Comparison of ENCODE assay signal across 9 mouse cellular contexts in genomic region chr5:67842306-67842705, GRCm38 (mm10). TPM values are rescaled to one million over a fixed set of nuclear protein-coding genes. Genes with fewer than 3 reads are reported as not detected.
DNase-seq lines count a peak whose midpoint lies in the region; ATAC-seq and TF ChIP-seq lines count a peak whose summit lies in the region.
"Had no signal": no experiment of that assay in that cellular context is flagged by ENCODE, and none has a peak within 500 bp of the region (broad histone marks: within the 10 kb centered on the region; RNA-seq: fewer than 3 reads in every experiment).

No protein-coding gene starts in this region.

- intact Hi-C loops in left cerebral cortex, adult 2 months (cut with DNase I), result loop anchor here (10.0 kb wide), 1 partner anchor 272 kb away; no protein-coding TSS in a partner anchor
- intact Hi-C loops in left cerebral cortex, postnatal 36 days (cut with DNase I), result loop anchor here (10.0 kb wide), 1 partner anchor 252 kb away; no protein-coding TSS in a partner anchor
- intact Hi-C loops in gastrocnemius, postnatal 36 days (cut with DNase I), result no loop called here

- no peaks in the 10 kb centered on the region for H3K27me3 ChIP-seq in intestine, embryonic 15.5 days (replicated peaks)

- ATAC-seq in intestine, embryonic 15.5 days, result 0 out of 2 replicates have a peak, but pooled peaks have one; percentile 18

- TF ChIP-seq CTCF in left cerebral cortex, adult 2 months (IDR thresholded peaks at IDR 0.05), result no peak; the same call in 1 of the 2 replicates

- H3K27ac ChIP-seq in left cerebral cortex, adult 2 months, result peak overlapping the region; percentile 65; the same call in 1 of the 2 replicates
- H3K27ac ChIP-seq in intestine, embryonic 15.5 days, result 0 out of 2 replicates have a peak overlapping the region, but pooled peaks have one; percentile 8

- H3K9ac ChIP-seq in intestine, embryonic 15.5 days, result no peak overlapping the region

- no peaks in the 10 kb centered on the region for H3K9me3 ChIP-seq in intestine, embryonic 15.5 days

- peaks cover 11% of the 10 kb centered on the region for H3K4me1 ChIP-seq in intestine, embryonic 15.5 days (replicated peaks)

- H3K36me3 ChIP-seq in intestine, embryonic 15.5 days, result no peaks in the 10 kb centered on the region

- H3K4me3 ChIP-seq in left cerebral cortex, adult 2 months, result peak overlapping the region; percentile 22; the same call in 1 of the 2 replicates
- H3K4me3 ChIP-seq in intestine, embryonic 15.5 days (replicated peaks), result no peak overlapping the region

- 40% methylated on average over 6 of the region's 6 CpGs for WGBS in intestine, embryonic 15.5 days

- DNase-seq in left cerebral cortex, adult 2 months (ENCODE audit: extremely low spot score in 1 of 2, low spot score in 2 of 2), result no peak
- DNase-seq in left cerebral cortex, postnatal 36 days (ENCODE audit: low spot score in 2 of 2), result no peak
- DNase-seq in embryo, embryonic 11 days, result peak; percentile 58
- peak; percentile 58 for DNase-seq in retina, embryonic 14.5 days (ENCODE audit: low spot score)
- no peak for DNase-seq in adrenal gland, postnatal 10 days
- DNase-seq in spleen, postnatal 36 days (ENCODE audit: low spot score in 2 of 2), result no peak
- no peak for DNase-seq in gastrocnemius, postnatal 36 days
- DNase-seq: heart, postnatal 4 days had no signal

- no peak overlapping the region for H3K4me2 ChIP-seq in intestine, embryonic 15.5 days (replicated peaks)

RNA-seq across cellular contexts. Expression of gene Atp8a1, which starts 4.9 kb away (rescaled TPM):
- 100 to 1,000 TPM; 171 to 190 TPM for total RNA-seq in left cerebral cortex, adult 2 months (2021)
- total RNA-seq in left cerebral cortex, postnatal 36 days (2021), result 100 to 1,000 TPM; 158 to 197 TPM
- polyA plus RNA-seq in intestine, embryonic 15.5 days (2015; fragmentation: Nextera tagmentation; extraction: Ambion mirVana), result 15.8 and 16.5 TPM in 2 replicates
- 10 to 100 TPM; 17.5 to 26.6 TPM for total RNA-seq in adrenal gland, postnatal 10 days (2021)
- total RNA-seq in gastrocnemius, postnatal 36 days (2021), result 10 to 100 TPM; 55.9 to 72.7 TPM

Comparison
In these comparisons a context has a peak if more than half of its experiments do, and no peak if none do; other contexts are left out.
1. DNase-seq: peak in embryo, embryonic 11 days (single experiment) and retina, embryonic 14.5 days (single experiment); none in left cerebral cortex, adult 2 months (0 of 2), left cerebral cortex, postnatal 36 days (0 of 2), adrenal gland, postnatal 10 days (single experiment), spleen, postnatal 36 days (0 of 2) and gastrocnemius, postnatal 36 days (0 of 2).